Mouse (Mus musculus): Measurements from ENCODE around the gene Ykt6. TPM values are rescaled to one million over a fixed set of nuclear protein-coding genes. Genes with fewer than 3 reads are reported as not detected.

The Ykt6 gene
- polyA plus RNA-seq (2014; fragmentation: Illumina TruSeq; extraction: RNeasy Lipid Tissue Mini Kit (QIAGEN cat#74804); ENCODE audit: low read depth, low replicate concordance), result 30.6 TPM

DNA sequence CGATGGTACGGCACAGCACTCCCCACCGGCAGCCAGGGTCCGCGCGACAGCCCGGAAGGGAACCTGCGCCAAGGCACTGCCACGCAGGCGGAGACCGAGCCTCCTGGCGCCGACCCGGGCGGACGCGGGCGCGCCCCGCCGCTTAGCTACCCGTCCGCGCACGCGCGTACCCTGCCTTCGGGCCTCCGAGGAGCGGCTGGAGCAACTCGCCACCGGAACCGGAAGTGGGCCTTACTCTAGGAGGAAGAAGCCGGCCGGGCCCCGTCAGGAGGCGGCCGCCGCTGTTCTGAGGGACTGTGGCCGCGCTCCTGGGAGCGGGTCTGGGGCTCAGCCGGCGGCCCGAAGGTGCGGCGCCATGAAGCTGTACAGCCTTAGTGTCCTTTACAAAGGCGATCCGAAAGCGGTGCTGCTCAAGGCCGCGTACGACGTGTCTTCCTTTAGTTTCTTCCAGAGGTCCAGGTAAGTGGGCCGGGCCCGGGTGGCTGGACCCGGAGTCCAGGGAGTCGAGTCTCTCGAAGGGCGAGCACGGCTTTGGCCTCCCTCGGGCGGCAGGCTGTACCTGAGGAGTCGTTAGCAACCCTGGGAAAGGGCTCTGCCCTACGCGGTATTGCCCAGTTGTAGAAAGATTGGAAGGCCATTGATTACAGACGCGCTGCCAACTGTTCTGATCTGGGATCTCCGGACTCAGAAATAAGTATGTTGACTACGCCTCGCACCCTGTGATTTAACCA, at the start of gene Ykt6:
TSS of gene Ykt6 (plus strand) at position 148 of the 731 bp plus-strand sequence.

GRCm38 (mm10) chr11:5949586-5950352, 5.7 kb upstream of the Ykt6 start, which contains the start of gene Gck:
Gene Gck, minus strand, starts transcription at chr11:5950081.

Other genes starting within 250 kb of the Ykt6 start
- 11.5 TPM for gene Mrps24, start 240.0 kb upstream of the Ykt6 start, polyA plus RNA-seq (2014; fragmentation: Illumina TruSeq; extraction: RNeasy Lipid Tissue Mini Kit (QIAGEN cat#74804); ENCODE audit: low read depth, low replicate concordance)
- gene Urgcp, start 193.3 kb upstream of the Ykt6 start, polyA plus RNA-seq (2014; fragmentation: Illumina TruSeq; extraction: RNeasy Lipid Tissue Mini Kit (QIAGEN cat#74804); ENCODE audit: low read depth, low replicate concordance), result 2.7 TPM
- gene Dbnl, start 167.2 kb upstream of the Ykt6 start, polyA plus RNA-seq (2014; fragmentation: Illumina TruSeq; extraction: RNeasy Lipid Tissue Mini Kit (QIAGEN cat#74804); ENCODE audit: low read depth, low replicate concordance), result 2.3 TPM
- not detected for gene Pgam2, start 152.0 kb upstream of the Ykt6 start, polyA plus RNA-seq (2014; fragmentation: Illumina TruSeq; extraction: RNeasy Lipid Tissue Mini Kit (QIAGEN cat#74804); ENCODE audit: low read depth, low replicate concordance)
- gene Polm, start 117.7 kb upstream of the Ykt6 start, polyA plus RNA-seq (2014; fragmentation: Illumina TruSeq; extraction: RNeasy Lipid Tissue Mini Kit (QIAGEN cat#74804); ENCODE audit: low read depth, low replicate concordance), result 0.77 TPM
- gene Aebp1, start 93.7 kb upstream of the Ykt6 start, polyA plus RNA-seq (2014; fragmentation: Illumina TruSeq; extraction: RNeasy Lipid Tissue Mini Kit (QIAGEN cat#74804); ENCODE audit: low read depth, low replicate concordance), result 0.21 TPM
- 0.66 TPM for gene Pold2, start 77.4 kb upstream of the Ykt6 start, polyA plus RNA-seq (2014; fragmentation: Illumina TruSeq; extraction: RNeasy Lipid Tissue Mini Kit (QIAGEN cat#74804); ENCODE audit: low read depth, low replicate concordance)
- not detected for gene Myl7, start 56.9 kb upstream of the Ykt6 start, polyA plus RNA-seq (2014; fragmentation: Illumina TruSeq; extraction: RNeasy Lipid Tissue Mini Kit (QIAGEN cat#74804); ENCODE audit: low read depth, low replicate concordance)
- 7.1 TPM for gene Gck, start 5.6 kb upstream of the Ykt6 start, polyA plus RNA-seq (2014; fragmentation: Illumina TruSeq; extraction: RNeasy Lipid Tissue Mini Kit (QIAGEN cat#74804); ENCODE audit: low read depth, low replicate concordance)
- 1.2 TPM for gene Camk2b, start 110.7 kb downstream of the Ykt6 start, polyA plus RNA-seq (2014; fragmentation: Illumina TruSeq; extraction: RNeasy Lipid Tissue Mini Kit (QIAGEN cat#74804); ENCODE audit: low read depth, low replicate concordance)
- not detected for gene A730071L15Rik, start 244.3 kb downstream of the Ykt6 start, polyA plus RNA-seq (2014; fragmentation: Illumina TruSeq; extraction: RNeasy Lipid Tissue Mini Kit (QIAGEN cat#74804); ENCODE audit: low read depth, low replicate concordance)
- 8.5 TPM for gene Nudcd3, start 244.7 kb downstream of the Ykt6 start, polyA plus RNA-seq (2014; fragmentation: Illumina TruSeq; extraction: RNeasy Lipid Tissue Mini Kit (QIAGEN cat#74804); ENCODE audit: low read depth, low replicate concordance)

Data from liver, adult 10 weeks (tissue).